Mouse (Mus musculus): ENCODE data around the gene Nat8f2. TPM values are rescaled to one million over a fixed set of nuclear protein-coding genes. Genes with fewer than 3 reads are reported as not detected.

The Nat8f2 gene
- total RNA-seq, 2 experiments from 2014 or later = 0.17 TPM; not detected in 1

DNA sequence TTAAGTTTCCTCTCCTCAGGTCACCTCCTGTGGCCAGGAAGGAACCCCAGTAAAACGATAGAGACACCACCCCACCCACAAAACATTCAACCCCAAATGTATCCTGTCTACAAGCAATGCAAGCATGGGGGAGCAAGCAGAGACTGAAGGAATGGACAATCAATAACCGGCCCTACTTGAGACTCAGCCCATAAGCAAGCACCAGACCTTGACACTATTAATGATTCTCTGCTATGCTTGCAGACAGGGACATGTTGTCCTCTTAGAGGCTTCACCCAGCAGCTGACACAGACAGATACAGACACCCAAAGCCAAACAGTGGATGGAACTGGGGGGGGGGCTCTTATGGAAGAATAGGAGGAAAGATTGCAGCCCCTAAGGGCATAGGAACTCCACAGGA, 43.1 kb downstream of the Nat8f2 start:
- DNase-seq (ENCODE audit: low spot score) = no peak

DNA sequence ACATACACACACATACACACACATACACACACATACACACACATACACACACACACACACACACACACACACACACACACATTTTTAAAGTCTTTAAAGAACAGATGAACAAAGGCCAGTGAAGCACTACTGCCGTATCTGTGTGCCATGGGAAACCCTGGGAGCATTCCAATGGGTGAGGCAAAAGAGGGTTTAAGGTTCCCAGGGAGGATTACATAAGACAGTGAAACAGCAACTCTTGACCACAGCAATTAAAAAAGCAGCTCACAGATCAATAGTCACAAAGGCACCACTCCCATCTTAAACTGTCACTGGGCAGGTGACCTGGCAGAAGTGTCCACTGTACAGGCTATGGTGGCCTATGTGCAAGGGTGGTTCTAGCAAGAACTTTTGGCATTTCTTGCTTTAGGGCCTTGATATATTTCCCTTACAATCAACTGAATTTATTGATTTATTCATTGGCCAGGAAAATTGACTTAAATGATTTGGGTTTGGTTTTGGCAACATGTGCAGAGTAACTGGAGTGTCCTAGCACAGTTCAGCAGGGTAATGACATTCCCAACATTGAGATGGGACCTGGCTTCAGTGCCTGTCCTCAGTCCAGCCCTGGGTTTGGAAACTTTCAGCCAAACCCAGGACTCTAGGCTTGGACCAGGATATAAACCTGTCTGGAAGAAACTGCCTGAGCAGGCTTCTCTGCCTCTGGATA, 45.4 kb downstream of the Nat8f2 start:
- DNase-seq (ENCODE audit: low spot score) = no peak

DNA sequence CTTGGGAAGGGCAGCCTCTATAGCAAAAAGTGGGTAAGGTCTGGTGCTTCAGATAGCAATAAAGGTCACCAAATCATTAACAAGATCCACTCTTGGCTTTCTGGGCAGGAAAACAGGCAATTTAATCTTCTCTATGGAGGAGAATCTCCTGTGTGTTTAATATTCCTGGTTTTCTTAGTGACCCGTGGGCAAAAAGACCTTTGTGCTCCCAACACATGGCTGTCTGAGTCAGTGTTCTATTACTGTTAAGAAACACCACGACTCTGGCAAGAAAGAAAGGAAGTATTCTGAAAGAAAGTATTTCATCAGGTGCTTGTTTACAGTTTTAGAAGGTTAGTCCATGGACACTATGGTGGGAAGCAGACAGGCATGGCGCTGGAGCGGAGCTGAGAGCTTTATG, 46.7 kb downstream of the Nat8f2 start:
- DNase-seq (ENCODE audit: low spot score) = no peak

DNA sequence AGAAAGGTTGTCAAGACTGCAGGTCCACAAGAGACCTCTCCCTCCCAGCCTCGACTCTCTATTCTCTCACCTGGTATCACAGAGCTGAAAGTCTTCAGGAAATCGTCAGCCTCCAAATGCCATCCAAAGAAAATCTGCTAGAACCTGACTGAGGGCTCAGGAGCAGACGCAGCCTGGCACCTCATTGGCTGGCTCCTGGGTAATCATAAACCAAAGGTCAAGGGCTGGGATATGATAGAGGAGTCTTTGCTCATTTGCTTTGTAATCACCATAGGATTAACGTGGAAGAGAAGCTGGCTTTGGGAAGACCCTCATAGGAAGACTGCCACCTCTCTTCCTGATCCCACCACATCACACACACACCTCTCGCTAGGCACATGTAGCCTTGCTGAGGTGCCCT, 48.1 kb downstream of the Nat8f2 start, which contains the start of the genes Nat8f6 and Nat8f5:
Nat8f6 (minus strand) TSS at position 118 of the 400 bp plus-strand sequence.
Nat8f5 (minus strand) TSS at position 136 of the 400 bp plus-strand sequence.
- no peak for DNase-seq (ENCODE audit: low spot score)

DNA sequence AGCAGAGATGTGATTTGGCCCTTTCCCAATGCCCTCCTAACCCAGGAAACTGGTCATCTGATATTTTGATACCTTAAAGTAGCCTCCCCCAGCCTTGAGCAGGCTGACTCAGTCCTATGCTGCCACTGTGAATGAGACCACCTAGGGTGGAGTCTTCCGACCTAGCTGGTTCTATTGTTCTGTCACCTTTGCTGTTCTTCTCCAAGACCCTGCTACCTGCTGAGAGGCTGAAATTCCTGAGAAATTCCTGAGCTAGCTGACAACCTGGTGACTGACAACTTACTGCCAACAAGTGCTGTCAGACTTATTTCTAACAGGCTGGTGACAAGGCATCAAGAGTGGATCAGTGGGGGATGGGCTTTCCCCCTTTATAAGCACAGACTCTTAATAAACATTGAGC, 50.6 kb downstream of the Nat8f2 start:
- no peak for DNase-seq (ENCODE audit: low spot score)

Other genes with a start within 250 kb of the Nat8f2 start
- not detected for gene Nat8f7, start 156.0 kb downstream of the Nat8f2 start, total RNA-seq (2021)
- under 1 TPM in 1 of 2 experiments, not detected in 1; 0.23 TPM for gene Nat8f3, start 103.4 kb downstream of the Nat8f2 start, total RNA-seq (2021)
- not detected for gene Nat8f6, start 48.2 kb downstream of the Nat8f2 start, total RNA-seq (2021)
- gene Nat8f5, start 48.2 kb downstream of the Nat8f2 start, total RNA-seq (2021) = not detected
- gene Nat8, start 37.1 kb downstream of the Nat8f2 start, total RNA-seq (2021) = not detected
- gene Nat8f4, start 35.7 kb upstream of the Nat8f2 start, total RNA-seq (2021) = under 1 TPM; 0.21 to 0.31 TPM
- gene Tprkb, start 42.7 kb upstream of the Nat8f2 start, total RNA-seq (2021) = 10 to 100 TPM; 15.5 to 16.3 TPM
- 1 to 10 TPM; 1.4 to 1.8 TPM for gene Nat8f1, start 46.5 kb upstream of the Nat8f2 start, total RNA-seq (2021)
- 10 to 100 TPM; 24.0 to 27.7 TPM for gene Dusp11, start 92.5 kb upstream of the Nat8f2 start, total RNA-seq (2021)
- not detected for gene Figla, start 147.0 kb upstream of the Nat8f2 start, total RNA-seq (2021)
- gene Add2, start 159.5 kb upstream of the Nat8f2 start, total RNA-seq (2021) = not detected